Mouse (Mus musculus): ENCODE measurements at regions not wholly inside any gene's neighbourhood (a gene's known extent, or its start where the extent isn't known, plus 50 kb on each side); places are given as distances from the start of the nearest gene placed in this dataset.

- TF ChIP-seq GATA4 (IDR thresholded peaks at IDR 0.05; ENCODE audit: insufficient replicate concordance, low read length) = no peak
These were observed 293.4 kb upstream of the Ptger4 start for GRCm38 (mm10) chr15:5537432-5537831.

GRCm38 (mm10) chr15:5539301-5539928 is 295.4 kb upstream of the Ptger4 start:
- TF ChIP-seq GATA4 (IDR thresholded peaks at IDR 0.05; ENCODE audit: insufficient replicate concordance, low read length) = no peak

GRCm38 (mm10) chr15:5554526-5554925 is 310.5 kb upstream of the Ptger4 start:
- no peak for TF ChIP-seq GATA4 (IDR thresholded peaks at IDR 0.05; ENCODE audit: insufficient replicate concordance, low read length)

- no peak for TF ChIP-seq GATA4 (IDR thresholded peaks at IDR 0.05; ENCODE audit: insufficient replicate concordance, low read length)
These were observed 310.9 kb upstream of the Ptger4 start for GRCm38 (mm10) chr15:5554926-5555325.

GRCm38 (mm10) chr15:5555381-5556066 is 311.5 kb upstream of the Ptger4 start:
- TF ChIP-seq GATA4 (IDR thresholded peaks at IDR 0.05; ENCODE audit: insufficient replicate concordance, low read length) = no peak

GRCm38 (mm10) chr15:5561783-5562182 is 317.8 kb upstream of the Ptger4 start:
- no peak for TF ChIP-seq GATA4 (IDR thresholded peaks at IDR 0.05; ENCODE audit: insufficient replicate concordance, low read length)

GRCm38 (mm10) chr15:5574366-5574765 is 330.4 kb upstream of the Ptger4 start:
- no peak for TF ChIP-seq GATA4 (IDR thresholded peaks at IDR 0.05; ENCODE audit: insufficient replicate concordance, low read length)

GRCm38 (mm10) chr15:5579559-5579958 is 335.6 kb upstream of the Ptger4 start:
- no peak for TF ChIP-seq GATA4 (IDR thresholded peaks at IDR 0.05; ENCODE audit: insufficient replicate concordance, low read length)

- no peak for TF ChIP-seq GATA4 (IDR thresholded peaks at IDR 0.05; ENCODE audit: insufficient replicate concordance, low read length)
These were observed 336.4 kb upstream of the Ptger4 start for GRCm38 (mm10) chr15:5580416-5580815.

GRCm38 (mm10) chr15:5584381-5584780 is 340.4 kb upstream of the Ptger4 start:
- TF ChIP-seq GATA4 (IDR thresholded peaks at IDR 0.05; ENCODE audit: insufficient replicate concordance, low read length) = no peak

GRCm38 (mm10) chr15:5604732-5605266 is 360.8 kb upstream of the Ptger4 start:
- no peak for TF ChIP-seq GATA4 (IDR thresholded peaks at IDR 0.05; ENCODE audit: insufficient replicate concordance, low read length)

- no peak for TF ChIP-seq GATA4 (IDR thresholded peaks at IDR 0.05; ENCODE audit: insufficient replicate concordance, low read length)
These were observed 363.5 kb upstream of the Ptger4 start for GRCm38 (mm10) chr15:5607533-5607932.

- TF ChIP-seq GATA4 (IDR thresholded peaks at IDR 0.05; ENCODE audit: insufficient replicate concordance, low read length) = no peak
These were observed 379.0 kb upstream of the Ptger4 start for GRCm38 (mm10) chr15:5623021-5623420.

- TF ChIP-seq GATA4 (IDR thresholded peaks at IDR 0.05; ENCODE audit: insufficient replicate concordance, low read length) = no peak
These were observed 381.4 kb upstream of the Ptger4 start for GRCm38 (mm10) chr15:5625367-5625766.

- TF ChIP-seq GATA4 (IDR thresholded peaks at IDR 0.05; ENCODE audit: insufficient replicate concordance, low read length) = no peak
These were observed 402.7 kb upstream of the Ptger4 start for GRCm38 (mm10) chr15:5646673-5647072.

- no peak for TF ChIP-seq GATA4 (IDR thresholded peaks at IDR 0.05; ENCODE audit: insufficient replicate concordance, low read length)
These were observed 414.8 kb upstream of the Ptger4 start for GRCm38 (mm10) chr15:5658796-5659195.
